Mouse (Mus musculus) cerebellum, adult 2 months (tissue): ENCODE results near the gene Ppp6r3. TPM values are rescaled to one million over a fixed set of nuclear protein-coding genes. Genes with fewer than 3 reads are reported as not detected.

Experiments
- DNase-seq, 2 experiments: peaks; one replicate each; pipeline ENCODE4 v3.0.0; 2021
- H3K27ac ChIP-seq: fragments of 200-500 bp; 2 replicates; pipeline ENCODE4 v1.5.1; 2012; ENCODE audit warnings: low read length, control low read depth, inconsistent platforms; ENCODE audit not compliant: insufficient read depth
- H3K27me3 ChIP-seq: fragments of 200-500 bp; 2 replicates; pipeline ENCODE4 v1.6.1; 2012; ENCODE audit warnings: inconsistent platforms, mild to moderate bottlenecking, low read length, moderate library complexity; ENCODE audit not compliant: control insufficient read depth, insufficient read depth
- H3K4me1 ChIP-seq: fragments of 200-500 bp; 2 replicates; pipeline ENCODE4 v1.6.1; 2011; ENCODE audit warnings: low read length; ENCODE audit not compliant: control insufficient read depth, insufficient read depth
- H3K4me3 ChIP-seq: fragments of 200-500 bp; replicated peaks from 2 replicates; pipeline ENCODE3; 2011; ENCODE audit warnings: mild to moderate bottlenecking, low read depth, low read length, control low read depth; ENCODE audit not compliant: insufficient read depth
- CTCF ChIP-seq: fragments of 200-500 bp; IDR thresholded peaks from 2 replicates; pipeline ENCODE4 v1.5.1; 2011; ENCODE audit warnings: low read depth, mild to moderate bottlenecking, control low read depth, low read length, moderate library complexity, borderline replicate concordance; ENCODE audit not compliant: insufficient read depth
- POLR2A ChIP-seq: fragments of 200-500 bp; IDR thresholded peaks from 2 replicates; pipeline ENCODE4 v1.6.1; 2011; ENCODE audit warnings: low read length, control low read depth, borderline replicate concordance; ENCODE audit not compliant: insufficient read depth
- WGBS: fragments of 180-500 bp; shearing (Covaris S2); methylation state at CpG from one replicate; pipeline ENCODE4 v1.1.7; 2018; 5-methylcytosine and 5-hydroxymethylcytosine counted together
- polyA plus RNA-seq: library from polyadenylated mRNA; depleted of rRNA; stranded (reverse); fragments of >200 nt; gene quantifications from 2 replicates; pipeline ENCODE4 v1.2.3, GENCODE M21; 2012

The Ppp6r3 gene
- polyA plus RNA-seq, 1 experiment: 95.8 TPM

GRCm38 (mm10) chr19:3574593-3575094 is 905 bp downstream of the Ppp6r3 start:
- TF ChIP-seq POLR2A: no peak
- TF ChIP-seq CTCF: no peak
- Histone ChIP-seq H3K4me3 (peak overlapping the region; percentile 83), H3K27me3 (no peaks in the 10 kb centered on the region), H3K27ac (peak overlapping the region; percentile 87; the same call in 1 of the 2 replicates), H3K4me1 (peaks cover 9% of the 10 kb centered on the region; the same call in 1 of the 2 replicates)
- under 1% methylated on average over 9 of the region's 9 CpGs for WGBS
- peak in 1 of 2 experiments; percentile 25 for DNase-seq

DNA sequence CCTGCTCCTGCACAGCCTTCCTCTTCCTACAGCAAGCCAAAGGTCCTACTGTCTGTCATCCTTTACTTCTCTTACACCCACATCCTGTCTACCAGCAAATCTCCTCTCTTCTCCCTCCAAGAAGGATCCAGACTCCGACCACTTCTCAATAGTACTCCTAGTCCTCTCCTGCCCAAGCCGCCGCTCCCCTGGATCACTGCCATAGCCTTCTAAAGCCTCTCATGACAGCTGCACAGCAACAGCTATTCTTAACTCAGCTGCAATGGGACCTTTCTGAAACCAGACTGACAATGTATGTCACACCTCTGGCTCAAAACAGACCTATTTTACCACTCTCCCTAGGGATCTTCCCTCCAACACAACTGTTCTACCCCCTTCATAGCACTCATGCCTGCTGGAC is 11.2 kb downstream of the Ppp6r3 start:
- Histone ChIP-seq H3K4me3 (no peak overlapping the region), H3K27ac (no peak overlapping the region), H3K4me1 (no peaks in the 10 kb centered on the region; the same call in none of the 2 replicates), H3K27me3 (no peaks in the 10 kb centered on the region)
- no peak for DNase-seq
- 22% methylated on average over 3 of the region's 3 CpGs for WGBS
- TF ChIP-seq POLR2A (no peak), CTCF (no peak)

GRCm38 (mm10) chr19:3562752-3563151 is 12.8 kb downstream of the Ppp6r3 start:
- Histone ChIP-seq H3K27me3 (no peaks in the 10 kb centered on the region), H3K27ac (no peak overlapping the region), H3K4me1 (no peaks in the 10 kb centered on the region; the same call in none of the 2 replicates), H3K4me3 (no peak overlapping the region)
- no peak for DNase-seq
- TF ChIP-seq CTCF (no peak), POLR2A (no peak)
- 69% methylated on average over 6 of the region's 6 CpGs for WGBS

DNA sequence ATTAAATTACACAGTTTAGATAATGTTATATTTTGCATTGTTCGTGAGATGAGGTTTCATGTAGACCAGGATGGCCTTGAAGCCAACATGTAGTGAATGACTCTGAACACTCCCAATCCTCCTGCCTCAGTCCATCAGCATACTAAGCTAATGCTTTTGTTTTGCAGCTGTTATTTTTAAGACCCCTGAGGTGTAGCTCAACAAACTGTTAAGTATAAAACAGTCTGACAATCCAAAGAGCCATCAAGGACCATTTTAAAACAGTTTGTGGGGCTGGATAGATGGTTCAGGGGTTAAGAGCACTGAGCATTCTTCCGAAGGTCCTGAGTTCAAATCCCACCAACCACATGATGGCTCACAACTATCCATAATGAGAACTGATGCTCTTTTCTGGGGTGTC is 13.3 kb downstream of the Ppp6r3 start:
- H3K27ac ChIP-seq: no peak overlapping the region
- H3K4me1 ChIP-seq: no peaks in the 10 kb centered on the region; the same call in 1 of the 2 replicates
- no peaks in the 10 kb centered on the region for H3K27me3 ChIP-seq
- no peak for DNase-seq
- 86% methylated on average over 2 of the region's 2 CpGs for WGBS
- H3K4me3 ChIP-seq: no peak overlapping the region
- no peak for TF ChIP-seq POLR2A
- no peak for TF ChIP-seq CTCF

DNA sequence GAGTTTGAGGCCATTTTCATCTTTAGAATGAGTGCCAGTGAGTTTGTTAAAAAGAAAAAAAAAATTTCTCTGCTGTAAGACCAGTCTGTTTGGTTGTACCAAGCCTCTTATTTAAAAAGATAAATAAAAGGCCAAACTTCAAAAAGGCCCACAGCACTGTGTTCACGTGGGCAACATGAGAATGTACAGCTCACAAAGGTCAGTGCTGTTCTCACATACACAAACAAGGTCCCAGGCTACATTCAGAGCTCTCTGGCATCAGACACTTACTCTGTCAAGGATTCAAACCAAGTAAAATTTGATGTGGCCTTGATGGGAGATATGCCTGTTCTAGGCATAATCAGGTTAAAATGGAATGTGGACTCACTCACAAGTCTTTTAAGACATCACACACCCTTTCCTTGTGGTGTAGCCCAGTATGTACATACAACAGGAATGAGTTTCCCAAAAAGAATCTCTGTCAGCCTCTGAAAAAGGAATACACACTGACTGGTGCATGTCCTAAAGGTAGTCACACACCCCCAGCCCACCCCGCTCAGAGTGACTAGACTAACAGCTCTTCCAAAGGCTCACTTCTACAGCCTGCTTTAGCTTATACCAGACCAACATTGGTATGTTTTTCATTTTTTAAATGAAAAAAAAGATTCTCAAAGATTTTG is 19.3 kb downstream of the Ppp6r3 start:
- H3K4me3 ChIP-seq: no peak overlapping the region
- WGBS: 86% methylated on average over 2 of the region's 2 CpGs
- DNase-seq: no peak
- no peak overlapping the region for H3K27ac ChIP-seq
- H3K4me1 ChIP-seq: peaks cover 2% of the 10 kb centered on the region
- no peak for TF ChIP-seq POLR2A
- TF ChIP-seq CTCF: no peak
- no peaks in the 10 kb centered on the region for H3K27me3 ChIP-seq

- TF ChIP-seq CTCF (no peak), POLR2A (no peak)
- WGBS: 87% methylated on average over 8 of the region's 8 CpGs
- Histone ChIP-seq H3K27ac (no peak overlapping the region), H3K4me1 (peaks cover 2% of the 10 kb centered on the region), H3K4me3 (no peak overlapping the region), H3K27me3 (no peaks in the 10 kb centered on the region)
- DNase-seq: no peak
Measured at GRCm38 (mm10) chr19:3554785-3555184, 20.8 kb downstream of the Ppp6r3 start.

- H3K27me3 ChIP-seq: no peaks in the 10 kb centered on the region
- DNase-seq: no peak
- peaks cover 2% of the 10 kb centered on the region for H3K4me1 ChIP-seq
- H3K27ac ChIP-seq: no peak overlapping the region
- H3K4me3 ChIP-seq: no peak overlapping the region
- no peak for TF ChIP-seq CTCF
- TF ChIP-seq POLR2A: no peak
- 72% methylated on average over 4 of the region's 4 CpGs for WGBS
Measured at GRCm38 (mm10) chr19:3551573-3552159, 23.9 kb downstream of the Ppp6r3 start.

DNA sequence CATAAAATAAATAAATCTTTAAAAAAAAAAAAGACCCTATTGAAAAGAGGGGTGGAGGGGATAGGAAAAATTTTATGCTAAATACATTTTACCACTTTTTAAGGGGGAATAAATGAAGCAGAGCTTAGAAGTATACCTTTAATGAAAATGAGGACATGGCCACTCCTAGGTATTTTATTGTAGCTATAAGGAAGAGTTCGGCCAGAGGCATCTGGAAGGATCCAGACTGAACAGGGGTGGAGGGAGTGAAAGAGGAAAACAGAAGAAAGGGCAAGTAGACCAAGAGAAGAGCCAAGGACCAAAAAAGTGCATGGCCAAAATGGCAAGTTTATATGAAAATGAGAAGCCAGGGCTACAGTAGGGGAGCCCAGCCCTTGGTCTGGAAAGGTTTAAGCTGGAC is 25.4 kb downstream of the Ppp6r3 start:
- WGBS: 88% methylated on average over 1 of the region's 1 CpGs
- no peak for TF ChIP-seq CTCF
- Histone ChIP-seq H3K27me3 (no peaks in the 10 kb centered on the region), H3K4me3 (no peak overlapping the region), H3K4me1 (peaks cover 14% of the 10 kb centered on the region), H3K27ac (no peak overlapping the region)
- no peak for DNase-seq
